Mouse (Mus musculus) kidney, embryonic 14.5 days (tissue): ENCODE results near the gene Sfxn5. TPM values are rescaled to one million over a fixed set of nuclear protein-coding genes. Genes with fewer than 3 reads are reported as not detected.

Experiments
- ATAC-seq: fragments of 200-750 bp; cut with Nextera tagmentation; 2 replicates; pipeline ENCODE4 v1.8.0; 2017; ENCODE audit warnings: moderate number of reproducible peaks, mild to moderate bottlenecking, moderate TSS enrichment, moderate library complexity; ENCODE audit not compliant: low FRiP score, low TSS enrichment
- H3K27ac ChIP-seq: fragments of 300-500 bp; sonication (generic); 2 replicates; pipeline ENCODE4 v1.5.1; 2014; ENCODE audit warnings: low read depth, mild to moderate bottlenecking, low read length, moderate library complexity, mixed read lengths
- H3K27me3 ChIP-seq: fragments of 300-500 bp; sonication (generic); 2 replicates; pipeline ENCODE4 v1.6.1; 2014; ENCODE audit warnings: mild to moderate bottlenecking, low read length; ENCODE audit not compliant: control insufficient read depth, insufficient read depth
- H3K36me3 ChIP-seq: fragments of 300-500 bp; sonication (generic); 2 replicates; pipeline ENCODE4 v1.6.1; 2014; ENCODE audit warnings: low read length, mixed read lengths; ENCODE audit not compliant: control insufficient read depth, insufficient read depth
- H3K4me1 ChIP-seq: fragments of 300-500 bp; sonication (generic); 2 replicates; pipeline ENCODE4 v1.6.1; 2014; ENCODE audit warnings: low read length, mixed read lengths; ENCODE audit not compliant: control insufficient read depth, insufficient read depth
- H3K4me2 ChIP-seq: fragments of 300-500 bp; sonication (generic); replicated peaks from 2 replicates; pipeline ENCODE4 v1.6.1; 2014; ENCODE audit warnings: low read depth, mild to moderate bottlenecking, low read length
- H3K4me3 ChIP-seq: fragments of 300-500 bp; sonication (generic); 2 replicates; pipeline ENCODE4 v1.5.1; 2014; ENCODE audit warnings: mild to moderate bottlenecking, low read length
- H3K9ac ChIP-seq: fragments of 300-500 bp; sonication (generic); 2 replicates; pipeline ENCODE4 v1.6.1; 2014; ENCODE audit warnings: low read depth, mild to moderate bottlenecking, low read length, moderate library complexity
- H3K9me3 ChIP-seq: fragments of 300-500 bp; sonication (generic); 2 replicates; pipeline ENCODE4 v1.6.1; 2016; ENCODE audit warnings: low read length; ENCODE audit not compliant: control insufficient read depth
- WGBS: fragments of 180-500 bp; shearing (Covaris S2); extraction: QIAGEN DNeasy Blood & Tissue Kit; methylation state at CpG from one replicate; pipeline ENCODE4 v1.1.7; 2014; 5-methylcytosine and 5-hydroxymethylcytosine counted together
- polyA plus RNA-seq: library from polyadenylated mRNA; unstranded; fragments of >200 nt; fragmentation: Nextera tagmentation; extraction: Ambion mirVana; gene quantifications from 2 replicates; pipeline ENCODE4 v1.2.1, GENCODE M21; 2014

The Sfxn5 gene
- polyA plus RNA-seq, 1 experiment from 2014 or later: 9.3 TPM

DNA sequence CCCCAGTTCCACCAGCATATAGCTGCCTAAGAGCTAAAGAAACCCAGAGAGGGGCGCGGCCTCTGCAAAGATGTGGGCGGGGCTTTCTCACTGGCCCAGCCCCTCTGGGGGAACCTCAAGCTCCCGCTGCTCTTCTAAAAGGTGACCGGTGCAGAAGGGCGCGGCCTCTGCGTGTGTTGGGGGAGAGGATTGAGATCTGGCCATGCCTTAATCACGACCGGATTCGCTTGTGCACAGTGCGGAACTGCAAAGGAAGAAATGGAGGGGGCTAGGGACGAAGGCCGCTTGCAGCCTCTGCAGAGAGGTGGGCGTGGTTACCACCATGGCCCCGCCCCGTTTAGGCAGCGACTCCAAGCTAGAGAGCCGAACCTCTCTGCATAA lies 41.5 kb upstream of the Sfxn5 start:
- Histone ChIP-seq H3K36me3 (no peaks in the 10 kb centered on the region), H3K27ac (peak overlapping the region; percentile 8; the same call in 1 of the 2 replicates), H3K9ac (peak overlapping the region; percentile 42; the same call in 1 of the 2 replicates), H3K9me3 (no peaks in the 10 kb centered on the region), H3K4me2 (peak overlapping the region; percentile 90), H3K4me1 (peaks cover 30% of the 10 kb centered on the region), H3K4me3 (peak overlapping the region; percentile 82), H3K27me3 (no peaks in the 10 kb centered on the region; the same call in 1 of the 2 replicates)
- WGBS: 0% methylated on average over 19 of the region's 19 CpGs
- peak; percentile 95 for ATAC-seq

DNA sequence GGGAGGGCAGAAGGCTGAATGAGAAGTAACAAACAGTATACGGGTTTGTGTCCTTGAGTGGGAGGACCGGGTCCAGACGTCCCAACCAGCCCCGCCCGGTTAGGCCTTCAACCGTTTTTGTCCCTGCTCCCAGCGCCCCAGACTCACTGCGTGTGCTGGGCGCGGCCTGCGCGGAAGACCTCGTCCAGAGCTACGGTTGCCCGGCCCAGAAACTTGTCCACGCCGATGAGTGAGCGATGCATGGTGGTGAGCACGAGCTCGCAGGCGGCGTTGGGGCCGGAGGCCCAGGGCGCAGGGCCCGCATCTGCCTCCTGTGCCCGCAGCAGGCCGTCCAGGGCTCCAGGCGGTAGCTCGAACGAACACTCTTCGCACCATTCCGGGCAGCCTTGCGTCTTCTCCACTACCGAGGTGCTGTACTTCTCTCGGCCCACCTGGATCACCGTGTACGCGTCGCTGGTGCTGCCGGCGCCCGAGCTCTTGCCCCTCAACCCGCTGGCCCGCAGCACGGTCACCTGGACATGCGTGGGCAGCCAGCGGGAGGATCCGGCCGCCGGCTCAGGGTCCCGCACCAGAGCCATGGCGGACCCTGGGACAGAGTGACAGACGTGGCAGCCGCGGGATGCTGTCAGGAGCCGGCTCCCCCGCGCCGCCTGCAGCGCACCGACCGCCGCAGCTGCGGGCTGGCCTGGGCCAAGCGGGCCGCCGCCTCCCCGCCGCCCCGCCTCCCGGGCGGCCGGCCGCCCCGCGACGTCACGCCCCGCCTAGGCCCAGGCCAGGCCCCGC lies 40.9 kb upstream of the Sfxn5 start, which contains the start of gene Rab11fip5:
TSS of gene Rab11fip5 (minus strand) at position 684 of the 783 bp plus-strand sequence.
- Histone ChIP-seq H3K4me3 (peak within 1 kb of the TSS; percentile 82), H3K36me3 (no peaks in the 10 kb centered on the region), H3K27ac (peak within 1 kb of the TSS; percentile 30; the same call in 1 of the 2 replicates), H3K27me3 (no peaks in the 10 kb centered on the region; the same call in 1 of the 2 replicates), H3K4me1 (peaks cover 30% of the 10 kb centered on the region), H3K4me2 (peak within 1 kb of the TSS; percentile 90), H3K9me3 (no peaks in the 10 kb centered on the region), H3K9ac (peak within 1 kb of the TSS; percentile 79)
- under 1% methylated on average over 70 of the region's 80 CpGs for WGBS
- peak; percentile 3 for ATAC-seq

DNA sequence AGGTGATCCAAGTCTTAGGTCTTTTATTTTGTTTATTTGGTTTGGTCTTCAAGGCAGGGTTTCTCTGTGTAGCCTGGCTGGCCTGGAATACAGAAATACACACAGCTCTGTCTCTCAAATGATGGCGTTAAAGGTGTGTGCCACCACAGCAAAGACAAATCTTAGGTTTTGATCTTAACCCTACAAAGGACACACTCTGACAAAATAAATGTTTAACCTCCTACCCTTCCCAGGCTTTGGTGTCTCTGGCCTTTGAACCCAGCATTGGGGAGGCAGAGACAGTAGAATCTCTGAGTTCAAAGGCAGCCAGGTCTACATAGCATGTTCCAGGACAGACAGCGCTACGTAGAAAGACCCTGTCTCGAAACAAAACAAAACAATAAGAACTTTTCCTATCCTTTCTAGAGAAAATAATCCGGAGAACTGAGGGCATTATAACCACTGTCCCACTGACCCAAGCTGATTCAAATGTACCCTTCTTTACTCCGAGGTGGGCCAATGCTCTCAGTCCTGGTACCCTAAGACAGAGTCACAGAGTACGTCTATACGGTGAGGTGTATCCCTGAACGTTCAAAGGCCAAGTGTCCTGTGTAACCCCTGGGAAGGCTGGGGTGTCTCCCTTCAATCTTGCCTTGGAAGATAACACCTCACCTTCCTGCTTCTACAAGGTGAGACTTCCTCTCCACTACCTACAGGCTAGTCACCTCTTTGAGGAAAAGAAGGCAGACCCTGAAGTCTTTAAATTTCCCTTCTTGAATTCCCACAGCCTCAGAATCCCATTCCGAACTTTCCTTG lies 40.0 kb upstream of the Sfxn5 start:
- H3K9ac ChIP-seq: peak overlapping the region; percentile 79
- H3K4me3 ChIP-seq: peak overlapping the region; percentile 82
- H3K4me2 ChIP-seq: peak overlapping the region; percentile 90
- H3K27ac ChIP-seq: no peak overlapping the region
- no peaks in the 10 kb centered on the region for H3K36me3 ChIP-seq
- no peaks in the 10 kb centered on the region for H3K9me3 ChIP-seq
- H3K4me1 ChIP-seq: peaks cover 27% of the 10 kb centered on the region
- 86% methylated on average over 10 of the region's 10 CpGs for WGBS
- no peaks in the 10 kb centered on the region; the same call in 1 of the 2 replicates for H3K27me3 ChIP-seq
- ATAC-seq: no peak

DNA sequence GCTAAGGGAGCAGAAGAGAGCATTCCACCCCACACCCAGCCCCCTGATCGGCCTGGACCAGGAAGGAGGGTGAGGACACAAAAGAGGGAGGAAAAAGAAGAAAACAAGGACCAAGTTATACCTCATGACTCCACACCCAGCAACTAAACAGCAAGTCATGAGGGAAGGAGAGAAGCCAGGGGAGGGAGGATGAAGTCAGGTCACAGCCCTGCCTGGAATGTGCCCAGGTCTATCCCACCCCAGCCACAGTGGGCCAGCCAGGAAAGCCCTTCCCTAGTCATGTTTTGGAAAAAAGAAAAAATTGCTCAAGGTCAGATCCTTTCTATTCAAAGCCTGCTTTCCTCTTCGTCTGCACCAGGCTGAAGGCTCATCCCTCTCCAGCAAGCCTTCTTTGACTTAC lies 39.3 kb upstream of the Sfxn5 start:
- Histone ChIP-seq H3K4me1 (peaks cover 26% of the 10 kb centered on the region), H3K27ac (no peak overlapping the region), H3K4me2 (peak overlapping the region; percentile 90; the same call in 1 of the 2 replicates), H3K36me3 (no peaks in the 10 kb centered on the region), H3K27me3 (no peaks in the 10 kb centered on the region; the same call in 1 of the 2 replicates), H3K9me3 (no peaks in the 10 kb centered on the region), H3K9ac (no peak overlapping the region), H3K4me3 (no peak overlapping the region)
- ATAC-seq: no peak
- 85% methylated on average over 2 of the region's 2 CpGs for WGBS

DNA sequence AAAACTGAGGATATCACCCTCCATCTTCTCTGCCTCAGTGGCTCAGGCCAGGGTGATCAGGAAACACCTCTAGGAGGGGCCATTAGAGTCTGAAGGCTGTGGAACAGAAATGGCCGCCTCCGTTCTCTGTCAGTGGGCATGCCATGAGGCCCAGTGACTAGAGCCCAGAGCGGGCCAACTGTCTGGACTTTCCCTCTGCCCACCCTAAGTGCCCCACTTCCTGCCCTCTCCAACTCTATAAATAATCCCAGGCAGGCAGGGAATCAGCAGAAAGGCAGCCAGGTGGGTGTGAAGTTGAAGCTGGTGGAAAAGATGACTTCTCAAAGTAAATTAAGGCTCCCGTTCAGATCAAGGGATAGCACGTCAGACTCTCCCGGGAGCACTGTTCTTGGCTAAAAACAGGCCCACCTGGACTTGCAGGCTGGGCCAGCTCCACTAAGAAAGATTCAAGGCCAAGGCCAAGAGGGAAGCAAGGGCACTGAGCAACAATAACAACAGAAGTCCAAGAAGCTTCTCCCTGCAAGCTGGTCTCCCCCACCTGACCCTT lies 38.7 kb upstream of the Sfxn5 start:
- Histone ChIP-seq H3K27me3 (no peaks in the 10 kb centered on the region; the same call in 1 of the 2 replicates), H3K9me3 (no peaks in the 10 kb centered on the region), H3K4me1 (peaks cover 26% of the 10 kb centered on the region), H3K9ac (no peak overlapping the region), H3K4me2 (no peak overlapping the region), H3K27ac (no peak overlapping the region), H3K36me3 (no peaks in the 10 kb centered on the region), H3K4me3 (no peak overlapping the region)
- 68% methylated on average over 6 of the region's 6 CpGs for WGBS
- no peak for ATAC-seq

DNA sequence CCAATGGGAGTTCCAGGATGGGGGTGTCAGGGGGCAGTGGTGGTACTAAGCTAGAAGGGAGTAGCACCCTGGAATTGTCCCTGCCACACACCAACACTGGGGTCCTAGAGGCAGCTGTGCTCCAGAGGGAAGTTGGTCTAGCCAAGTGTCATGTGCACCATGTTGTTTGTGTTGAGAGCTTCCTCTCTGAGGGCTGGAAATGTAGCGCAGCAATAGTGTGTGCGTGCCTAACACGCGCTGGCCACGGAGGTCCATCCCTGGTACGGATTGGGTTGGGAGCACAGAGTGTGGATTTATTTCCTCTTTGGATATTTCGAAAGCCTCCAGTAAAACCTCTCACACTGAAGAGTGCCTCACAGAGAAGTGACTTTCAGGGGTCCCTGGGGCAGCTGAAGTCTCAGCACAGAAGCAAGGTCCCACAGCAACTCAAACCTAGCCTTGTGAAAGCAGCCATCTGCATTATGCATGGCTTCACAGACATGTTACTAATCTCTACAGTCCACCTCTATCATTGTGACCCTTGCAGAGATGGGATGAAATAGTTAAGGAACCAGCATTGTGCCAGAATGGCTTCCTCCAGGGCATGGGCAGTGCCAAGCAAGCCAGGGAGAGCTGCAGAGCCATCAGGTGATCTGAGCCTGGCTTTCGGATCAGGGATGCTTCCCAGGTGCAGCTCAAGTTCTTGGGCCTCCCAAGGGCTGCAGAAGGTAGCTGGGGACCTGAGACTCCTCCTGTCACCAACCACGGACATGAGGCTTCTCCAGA lies 37.6 kb upstream of the Sfxn5 start:
- Histone ChIP-seq H3K9ac (no peak overlapping the region), H3K27ac (no peak overlapping the region), H3K4me3 (no peak overlapping the region), H3K4me1 (peaks cover 29% of the 10 kb centered on the region), H3K9me3 (no peaks in the 10 kb centered on the region), H3K36me3 (no peaks in the 10 kb centered on the region), H3K27me3 (no peaks in the 10 kb centered on the region; the same call in 1 of the 2 replicates), H3K4me2 (no peak overlapping the region)
- no peak for ATAC-seq
- whole genome bisulfite sequencing: 96% methylated on average over 9 of the region's 9 CpGs

DNA sequence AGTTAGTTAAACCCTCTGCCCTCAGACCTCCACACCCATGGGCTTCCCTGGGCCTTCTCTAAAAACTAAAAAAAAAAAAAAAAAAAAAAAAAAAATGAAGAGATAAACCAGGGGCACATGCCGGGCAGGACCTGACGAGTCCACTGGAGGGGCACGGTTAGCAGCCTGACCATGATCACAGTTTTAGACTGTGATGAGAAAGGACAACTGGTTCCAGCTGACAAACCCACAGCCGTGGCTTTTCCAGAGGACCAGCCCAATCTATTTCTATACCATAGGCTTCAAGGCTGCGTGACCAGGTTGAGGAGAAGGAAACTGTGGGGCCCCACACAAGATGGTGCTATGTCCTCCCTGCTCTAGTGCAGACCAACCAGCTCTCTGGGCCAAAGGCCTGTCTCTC lies 36.8 kb upstream of the Sfxn5 start:
- H3K4me1 ChIP-seq: peaks cover 29% of the 10 kb centered on the region
- H3K36me3 ChIP-seq: no peaks in the 10 kb centered on the region
- H3K4me2 ChIP-seq: no peak overlapping the region
- no peaks in the 10 kb centered on the region for H3K9me3 ChIP-seq
- no peak overlapping the region for H3K9ac ChIP-seq
- no peak overlapping the region for H3K4me3 ChIP-seq
- no peaks in the 10 kb centered on the region; the same call in 1 of the 2 replicates for H3K27me3 ChIP-seq
- ATAC-seq: no peak
- H3K27ac ChIP-seq: no peak overlapping the region
- WGBS: 86% methylated on average over 5 of the region's 5 CpGs

DNA sequence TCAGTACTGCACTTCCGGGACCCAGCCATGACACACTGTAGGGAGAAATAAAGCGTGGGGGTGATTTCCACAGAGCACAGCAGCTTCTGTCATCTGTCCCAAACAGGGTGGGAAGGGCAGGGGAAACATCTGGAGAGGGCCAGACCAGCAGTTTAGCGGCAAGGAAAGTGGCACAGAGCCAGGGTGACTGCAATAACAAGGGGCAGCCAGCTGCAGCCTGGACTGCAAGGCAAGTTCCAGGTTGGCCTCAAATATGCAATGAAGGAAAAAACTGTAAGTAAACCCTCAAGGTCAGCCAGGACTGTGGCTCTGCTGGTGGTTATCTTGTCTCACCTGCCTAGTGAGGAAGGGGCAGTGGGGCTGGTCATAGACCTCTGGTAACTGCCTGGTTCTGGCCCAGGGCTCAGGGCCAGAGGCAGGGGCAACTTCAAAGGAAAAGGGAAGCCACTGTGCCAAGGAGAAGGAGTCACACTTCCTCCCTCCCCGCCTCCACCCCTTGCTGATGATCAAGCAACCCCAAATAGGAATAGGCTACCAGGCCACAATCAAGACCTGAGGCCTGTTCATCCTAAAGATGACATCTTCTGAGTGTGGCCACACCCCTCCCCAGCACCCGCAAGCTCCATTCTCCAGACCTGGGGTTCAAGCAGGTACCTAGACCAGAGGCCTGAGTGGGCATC lies 36.1 kb upstream of the Sfxn5 start:
- Histone ChIP-seq H3K27ac (0 out of 2 replicates have a peak overlapping the region, but pooled peaks have one; percentile 14), H3K4me3 (no peak overlapping the region), H3K27me3 (no peaks in the 10 kb centered on the region; the same call in 1 of the 2 replicates), H3K9ac (no peak overlapping the region), H3K4me1 (peaks cover 29% of the 10 kb centered on the region), H3K4me2 (no peak overlapping the region), H3K36me3 (no peaks in the 10 kb centered on the region), H3K9me3 (no peaks in the 10 kb centered on the region)
- ATAC-seq: no peak
- WGBS: 56% methylated on average over 5 of the region's 5 CpGs
